Mouse (Mus musculus): ENCODE results near the gene Itga4. TPM values are rescaled to one million over a fixed set of nuclear protein-coding genes. Genes with fewer than 3 reads are reported as not detected.

The Itga4 gene
- polyA plus RNA-seq, 1 experiment = 0.11 TPM

- H3K4me3 ChIP-seq (ENCODE audit: control insufficient read depth, low read depth, low read length) = no peak overlapping the region
- H3K27me3 ChIP-seq (ENCODE audit: control insufficient read depth, insufficient read depth, low read length) = no peaks in the 10 kb centered on the region
- no peak overlapping the region for H3K27ac ChIP-seq (ENCODE audit: control insufficient read depth, insufficient read depth, low read depth, low read length)
- no peaks in the 10 kb centered on the region for H3K36me3 ChIP-seq (ENCODE audit: control insufficient read depth, insufficient read depth, low read length)
- TF ChIP-seq CTCF (IDR thresholded peaks at IDR 0.05; ENCODE audit: control insufficient read depth, insufficient read depth, insufficient replicate concordance, low read depth, low read length) (peak; percentile 36; the same call in 1 of the 2 replicates), POLR2A (IDR thresholded peaks at IDR 0.05; ENCODE audit: control insufficient read depth, low read depth, low read length) (no peak)
- H3K4me1 ChIP-seq (ENCODE audit: control insufficient read depth, insufficient read depth, low read length) = no peaks in the 10 kb centered on the region
Measured at GRCm38 (mm10) chr2:79265665-79266064, 10.4 kb downstream of the Itga4 start.

DNA sequence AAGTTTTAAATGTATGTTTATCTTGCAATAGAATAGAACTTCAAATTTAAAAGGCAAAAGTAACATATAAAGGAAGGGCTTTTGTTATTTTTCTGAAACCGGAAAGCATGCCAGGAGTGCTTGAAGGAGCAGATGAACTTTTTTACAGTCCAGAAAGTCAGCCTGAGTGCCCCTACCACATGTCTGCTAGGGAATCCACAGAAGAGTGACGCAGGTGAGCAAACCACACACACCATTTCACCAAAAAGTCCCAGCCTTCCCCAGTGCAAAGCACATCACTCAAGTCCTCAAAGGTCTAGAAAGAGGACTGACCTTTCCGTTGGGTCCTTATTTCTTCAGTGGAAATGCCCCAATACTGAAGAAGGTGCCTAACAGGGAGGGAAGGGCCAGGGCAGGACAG, 11.3 kb downstream of the Itga4 start:
- no peaks in the 10 kb centered on the region for H3K36me3 ChIP-seq (ENCODE audit: control insufficient read depth, insufficient read depth, low read length)
- H3K4me3 ChIP-seq (ENCODE audit: control insufficient read depth, low read depth, low read length) = no peak overlapping the region
- no peak overlapping the region for H3K27ac ChIP-seq (ENCODE audit: control insufficient read depth, insufficient read depth, low read depth, low read length)
- H3K4me1 ChIP-seq (ENCODE audit: control insufficient read depth, insufficient read depth, low read length) = no peaks in the 10 kb centered on the region
- no peaks in the 10 kb centered on the region for H3K27me3 ChIP-seq (ENCODE audit: control insufficient read depth, insufficient read depth, low read length)
- TF ChIP-seq CTCF (IDR thresholded peaks at IDR 0.05; ENCODE audit: control insufficient read depth, insufficient read depth, insufficient replicate concordance, low read depth, low read length) = no peak
- TF ChIP-seq POLR2A (IDR thresholded peaks at IDR 0.05; ENCODE audit: control insufficient read depth, low read depth, low read length) = no peak

DNA sequence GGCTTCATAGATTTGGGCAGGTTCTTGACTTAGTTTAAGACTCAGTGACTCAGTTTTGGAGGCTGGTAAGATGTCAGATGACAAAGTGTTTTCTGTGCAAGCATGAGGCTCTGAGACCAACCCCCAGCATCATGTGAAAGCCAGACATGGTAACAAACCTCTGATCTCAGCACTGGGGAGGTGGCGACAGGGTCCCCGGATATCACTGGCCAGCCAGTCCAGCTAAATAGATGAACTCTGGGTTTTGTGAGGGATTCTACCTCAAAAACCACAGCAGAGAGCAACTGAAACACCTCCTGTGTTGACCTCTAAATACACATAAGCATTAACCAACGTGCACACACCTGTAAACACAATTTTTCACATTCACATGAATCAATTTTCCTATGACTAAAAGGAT, 12.0 kb downstream of the Itga4 start:
- Histone ChIP-seq H3K36me3 (ENCODE audit: control insufficient read depth, insufficient read depth, low read length) (no peaks in the 10 kb centered on the region), H3K4me1 (ENCODE audit: control insufficient read depth, insufficient read depth, low read length) (no peaks in the 10 kb centered on the region), H3K27me3 (ENCODE audit: control insufficient read depth, insufficient read depth, low read length) (no peaks in the 10 kb centered on the region), H3K4me3 (ENCODE audit: control insufficient read depth, low read depth, low read length) (no peak overlapping the region), H3K27ac (ENCODE audit: control insufficient read depth, insufficient read depth, low read depth, low read length) (no peak overlapping the region)
- TF ChIP-seq POLR2A (IDR thresholded peaks at IDR 0.05; ENCODE audit: control insufficient read depth, low read depth, low read length) (no peak), CTCF (IDR thresholded peaks at IDR 0.05; ENCODE audit: control insufficient read depth, insufficient read depth, insufficient replicate concordance, low read depth, low read length) (no peak)

GRCm38 (mm10) chr2:79268863-79269262, 13.6 kb downstream of the Itga4 start:
- no peak for TF ChIP-seq CTCF (IDR thresholded peaks at IDR 0.05; ENCODE audit: control insufficient read depth, insufficient read depth, insufficient replicate concordance, low read depth, low read length)
- no peak for TF ChIP-seq POLR2A (IDR thresholded peaks at IDR 0.05; ENCODE audit: control insufficient read depth, low read depth, low read length)
- no peak overlapping the region for H3K27ac ChIP-seq (ENCODE audit: control insufficient read depth, insufficient read depth, low read depth, low read length)
- H3K27me3 ChIP-seq (ENCODE audit: control insufficient read depth, insufficient read depth, low read length) = no peaks in the 10 kb centered on the region
- no peak overlapping the region for H3K4me3 ChIP-seq (ENCODE audit: control insufficient read depth, low read depth, low read length)
- H3K4me1 ChIP-seq (ENCODE audit: control insufficient read depth, insufficient read depth, low read length) = no peaks in the 10 kb centered on the region
- no peaks in the 10 kb centered on the region for H3K36me3 ChIP-seq (ENCODE audit: control insufficient read depth, insufficient read depth, low read length)

DNA sequence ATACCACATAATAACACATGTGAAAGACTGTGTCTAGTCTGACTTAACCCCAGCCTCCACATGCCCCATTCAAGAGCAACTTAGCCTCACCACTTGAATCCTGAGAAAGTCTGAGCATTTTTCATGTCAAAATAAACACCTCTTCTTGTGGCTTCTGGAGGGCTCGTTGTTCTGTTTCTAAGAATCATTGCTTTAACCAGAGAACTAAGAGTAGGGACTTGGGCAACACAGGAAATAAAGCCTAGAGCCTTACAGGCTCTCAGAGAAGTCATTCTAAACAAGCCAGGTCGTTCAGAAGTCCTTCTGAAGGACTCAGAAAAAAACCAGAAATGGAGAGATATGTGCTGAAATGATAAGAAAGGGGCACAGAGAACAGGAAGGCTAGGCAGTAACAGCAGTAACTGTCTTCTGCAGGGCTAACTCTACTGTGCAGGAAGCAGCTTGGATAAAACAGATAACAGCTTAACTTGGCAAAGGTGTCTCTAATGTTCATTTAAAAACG, 14.9 kb downstream of the Itga4 start:
- H3K36me3 ChIP-seq (ENCODE audit: control insufficient read depth, insufficient read depth, low read length) = no peaks in the 10 kb centered on the region
- TF ChIP-seq CTCF (IDR thresholded peaks at IDR 0.05; ENCODE audit: control insufficient read depth, insufficient read depth, insufficient replicate concordance, low read depth, low read length) = no peak
- no peak for TF ChIP-seq POLR2A (IDR thresholded peaks at IDR 0.05; ENCODE audit: control insufficient read depth, low read depth, low read length)
- H3K27ac ChIP-seq (ENCODE audit: control insufficient read depth, insufficient read depth, low read depth, low read length) = no peak overlapping the region
- H3K4me1 ChIP-seq (ENCODE audit: control insufficient read depth, insufficient read depth, low read length) = no peaks in the 10 kb centered on the region
- H3K27me3 ChIP-seq (ENCODE audit: control insufficient read depth, insufficient read depth, low read length) = no peaks in the 10 kb centered on the region
- H3K4me3 ChIP-seq (ENCODE audit: control insufficient read depth, low read depth, low read length) = no peak overlapping the region

- no peak overlapping the region for H3K4me3 ChIP-seq (ENCODE audit: control insufficient read depth, low read depth, low read length)
- H3K27ac ChIP-seq (ENCODE audit: control insufficient read depth, insufficient read depth, low read depth, low read length) = no peak overlapping the region
- TF ChIP-seq POLR2A (IDR thresholded peaks at IDR 0.05; ENCODE audit: control insufficient read depth, low read depth, low read length) = no peak
- no peak for TF ChIP-seq CTCF (IDR thresholded peaks at IDR 0.05; ENCODE audit: control insufficient read depth, insufficient read depth, insufficient replicate concordance, low read depth, low read length)
- H3K36me3 ChIP-seq (ENCODE audit: control insufficient read depth, insufficient read depth, low read length) = no peaks in the 10 kb centered on the region
- H3K4me1 ChIP-seq (ENCODE audit: control insufficient read depth, insufficient read depth, low read length) = no peaks in the 10 kb centered on the region
- H3K27me3 ChIP-seq (ENCODE audit: control insufficient read depth, insufficient read depth, low read length) = no peaks in the 10 kb centered on the region
Measured at GRCm38 (mm10) chr2:79271838-79272237, 16.6 kb downstream of the Itga4 start.

GRCm38 (mm10) chr2:79278581-79278980, 23.4 kb downstream of the Itga4 start:
- H3K36me3 ChIP-seq (ENCODE audit: control insufficient read depth, insufficient read depth, low read length) = no peaks in the 10 kb centered on the region
- no peak overlapping the region for H3K4me3 ChIP-seq (ENCODE audit: control insufficient read depth, low read depth, low read length)
- H3K27me3 ChIP-seq (ENCODE audit: control insufficient read depth, insufficient read depth, low read length) = no peaks in the 10 kb centered on the region
- no peak for TF ChIP-seq CTCF (IDR thresholded peaks at IDR 0.05; ENCODE audit: control insufficient read depth, insufficient read depth, insufficient replicate concordance, low read depth, low read length)
- TF ChIP-seq POLR2A (IDR thresholded peaks at IDR 0.05; ENCODE audit: control insufficient read depth, low read depth, low read length) = no peak
- H3K4me1 ChIP-seq (ENCODE audit: control insufficient read depth, insufficient read depth, low read length) = no peaks in the 10 kb centered on the region
- no peak overlapping the region for H3K27ac ChIP-seq (ENCODE audit: control insufficient read depth, insufficient read depth, low read depth, low read length)

- H3K36me3 ChIP-seq (ENCODE audit: control insufficient read depth, insufficient read depth, low read length) = no peaks in the 10 kb centered on the region
- H3K27me3 ChIP-seq (ENCODE audit: control insufficient read depth, insufficient read depth, low read length) = no peaks in the 10 kb centered on the region
- H3K4me1 ChIP-seq (ENCODE audit: control insufficient read depth, insufficient read depth, low read length) = no peaks in the 10 kb centered on the region
- no peak overlapping the region for H3K4me3 ChIP-seq (ENCODE audit: control insufficient read depth, low read depth, low read length)
- no peak overlapping the region for H3K27ac ChIP-seq (ENCODE audit: control insufficient read depth, insufficient read depth, low read depth, low read length)
- TF ChIP-seq CTCF (IDR thresholded peaks at IDR 0.05; ENCODE audit: control insufficient read depth, insufficient read depth, insufficient replicate concordance, low read depth, low read length) (no peak), POLR2A (IDR thresholded peaks at IDR 0.05; ENCODE audit: control insufficient read depth, low read depth, low read length) (no peak)
Measured at GRCm38 (mm10) chr2:79284206-79284605, 29.0 kb downstream of the Itga4 start.
